Mouse (Mus musculus) spleen, embryonic (tissue): ENCODE results near the gene Ift172.

Experiments
- CTCF ChIA-PET: fragments of 350-600 bp; sonication (Branson Sonifier 250); formaldehyde crosslinking; loops from one replicate; lab custom pipeline; 2022; lab: Charles Lee

Gene Ift172

DNA sequence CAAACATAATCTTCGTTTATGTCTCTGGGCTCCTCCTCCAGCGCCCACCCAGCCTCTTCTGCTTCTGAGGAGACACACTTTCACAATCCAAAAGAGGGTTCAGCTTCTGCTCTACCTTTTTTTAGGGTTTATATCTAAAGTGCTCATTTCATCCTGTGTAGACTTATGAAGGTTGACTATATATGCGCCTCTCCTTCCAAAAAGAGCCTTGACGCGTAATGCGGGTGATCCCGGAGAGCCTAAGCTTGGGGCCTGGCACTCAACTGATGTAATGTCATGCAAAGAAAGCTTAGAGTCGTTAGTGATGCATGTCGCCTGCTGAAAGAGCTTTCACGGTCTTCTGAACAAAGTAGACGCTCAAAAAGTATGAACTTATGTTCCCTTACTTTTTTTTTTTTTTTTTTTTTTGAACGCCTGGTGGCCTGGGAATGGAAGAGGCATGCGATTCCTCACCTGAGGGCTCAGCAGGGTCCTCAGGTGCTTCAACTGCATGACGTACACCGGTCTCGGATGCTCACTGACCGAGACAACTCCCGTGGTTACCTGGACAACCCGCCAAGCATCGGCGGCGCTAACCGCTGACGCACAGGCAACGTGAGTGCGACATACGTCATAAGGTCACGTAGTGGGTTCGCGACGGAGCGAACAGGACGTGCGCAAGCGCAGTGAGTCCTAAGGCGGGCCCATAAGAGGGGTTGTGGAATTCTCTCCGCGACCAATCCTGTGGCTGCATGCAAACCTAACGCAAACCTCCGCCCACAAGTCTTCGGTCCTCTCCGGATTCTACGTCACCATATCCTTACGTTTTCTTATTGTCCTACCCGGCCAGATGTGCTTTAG is at the start of gene Ift172:
Gene Ift172, minus strand, starts transcription at position 596 of the 840 bp plus-strand sequence.
- CTCF ChIA-PET: interaction anchor here (0.6 to 0.9 kb wide), 6 partner anchors 11 to 236 kb away, joined by 3 to 19 read pairs (median 4); partner anchors contain the start of genes Cad, Gm29609 and Nrbp1

DNA sequence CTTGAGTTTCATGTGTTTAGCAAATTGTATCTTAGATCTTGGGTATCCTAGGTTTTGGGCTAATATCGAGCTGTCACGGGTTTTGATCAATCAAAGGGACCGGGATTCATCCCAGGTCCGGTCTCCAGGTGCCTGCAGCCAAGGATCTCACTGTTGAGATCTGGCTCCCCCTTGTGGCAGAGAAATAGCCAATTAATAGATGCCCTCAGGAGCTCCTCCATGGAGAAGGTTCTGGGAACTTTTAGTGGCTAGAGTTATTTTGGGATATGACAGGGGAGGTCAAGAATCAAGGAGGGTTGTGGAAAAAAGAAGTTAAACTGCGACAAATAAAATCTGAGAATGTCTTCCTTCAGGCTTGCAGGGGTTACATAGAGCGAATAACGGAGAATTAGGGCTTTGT is 37.3 kb upstream of the Ift172 start:
- CTCF ChIA-PET: interaction anchor here (0.9 to 1.3 kb wide), 2 partner anchors 109 to 245 kb away, joined by 3 read pairs; no protein-coding TSS in a partner anchor

DNA sequence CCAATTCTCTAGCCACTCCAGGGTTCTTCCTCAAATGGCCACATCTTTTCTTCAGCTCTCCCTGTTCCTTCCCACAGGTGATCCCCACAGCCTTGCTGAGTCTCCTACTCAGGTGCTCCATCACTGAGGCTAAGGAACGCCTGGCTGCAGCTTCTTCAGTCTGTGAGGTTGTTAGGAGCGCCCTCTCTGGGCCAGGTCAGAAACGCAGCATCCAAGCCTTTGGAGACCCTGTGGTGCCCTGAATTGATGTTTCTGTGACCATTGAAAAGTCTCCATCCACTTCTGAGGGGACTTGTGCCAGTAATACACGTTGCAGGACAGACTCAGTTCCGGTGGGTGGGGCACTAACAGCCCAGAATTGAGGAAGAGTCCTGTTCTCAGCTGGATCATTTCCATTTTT is 35.9 kb upstream of the Ift172 start:
- CTCF ChIA-PET: interaction anchor here (1.0 to 1.3 kb wide), 2 partner anchors 134 to 139 kb away, joined by 3 read pairs; no protein-coding TSS in a partner anchor

DNA sequence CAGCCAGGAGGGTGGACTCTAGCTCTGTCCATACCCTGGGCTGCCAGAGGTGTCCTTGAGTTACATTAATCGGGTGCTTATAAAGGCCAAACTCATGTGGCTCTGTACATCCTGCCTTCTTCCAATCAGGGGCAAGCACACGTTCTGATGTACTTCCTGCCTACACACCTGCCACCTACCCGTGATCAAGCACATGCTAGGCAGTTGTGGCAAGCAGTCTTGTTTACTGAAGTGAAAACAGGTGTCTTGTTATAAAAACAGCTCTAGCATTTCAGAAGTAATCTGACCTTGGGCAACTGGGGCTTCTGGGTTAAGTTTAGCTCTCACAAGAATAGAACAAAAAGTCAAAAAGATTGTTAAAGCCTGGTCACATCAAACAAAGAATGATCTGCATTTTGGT is 33.2 kb upstream of the Ift172 start:
- CTCF ChIA-PET: interaction anchor here (0.6 kb wide), 1 partner anchor 1616 kb away, joined by 3 read pairs; no protein-coding TSS in a partner anchor

DNA sequence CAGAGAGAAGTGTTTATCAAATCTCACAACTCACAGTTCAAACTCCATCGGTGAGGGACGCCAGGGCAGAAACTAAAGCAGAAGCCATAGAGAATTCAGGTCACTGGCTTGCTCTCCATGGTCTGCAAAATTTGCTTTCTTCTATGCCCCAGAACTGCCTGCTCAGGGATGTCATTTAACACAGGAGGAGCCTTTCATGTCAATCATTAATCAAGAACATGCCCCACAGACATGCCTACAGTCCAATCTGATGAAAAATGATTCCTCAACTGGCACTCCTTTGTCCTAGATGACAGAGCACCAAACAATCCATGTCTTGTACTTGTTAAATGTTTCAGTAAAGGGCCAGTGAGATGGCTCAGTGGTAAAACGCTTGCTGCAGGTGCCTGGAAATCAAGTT is 31.9 kb upstream of the Ift172 start:
- CTCF ChIA-PET: no interaction called here

DNA sequence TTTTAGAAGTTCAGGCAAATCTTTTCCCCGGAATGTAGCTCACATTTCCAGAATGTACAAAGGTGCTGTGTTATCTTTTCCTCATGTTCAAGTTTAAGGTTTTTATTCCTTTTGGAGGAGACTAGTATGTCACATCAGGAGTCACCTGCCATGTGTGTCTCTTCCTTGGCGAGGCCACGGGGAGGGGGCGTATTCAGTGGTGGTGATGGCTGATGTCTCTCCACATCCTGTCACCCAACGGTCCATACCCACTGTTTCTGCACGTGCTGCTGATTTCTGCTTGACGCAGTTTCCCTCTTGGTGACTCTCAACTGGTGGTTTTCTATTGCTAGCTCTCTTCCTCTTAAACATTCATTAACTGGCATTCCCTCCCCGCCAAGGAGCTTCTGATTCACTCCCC is 21.9 kb upstream of the Ift172 start:
- CTCF ChIA-PET: interaction anchor here (0.6 kb wide), 1 partner anchor 448 kb away, joined by 5 read pairs; no protein-coding TSS in a partner anchor

DNA sequence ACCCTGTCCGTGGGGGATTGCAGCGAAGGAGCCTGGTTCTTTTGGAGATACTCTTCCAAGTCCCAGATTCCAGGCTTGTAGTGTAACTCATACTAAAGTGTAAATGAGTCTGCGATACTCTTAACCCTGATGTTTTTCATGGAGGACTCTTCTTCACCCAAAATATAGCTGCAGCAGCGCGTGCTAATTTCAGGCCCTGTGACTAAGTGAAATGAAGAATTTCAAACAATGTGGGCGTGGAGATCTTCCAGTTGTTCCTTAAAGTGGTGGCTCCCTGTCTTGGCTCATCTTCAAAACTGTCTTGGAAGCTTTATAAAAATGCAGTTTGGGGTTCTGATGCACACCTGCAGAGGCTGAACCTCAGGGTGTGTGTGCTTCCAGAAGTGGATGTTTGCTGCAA is 12.2 kb upstream of the Ift172 start:
- CTCF ChIA-PET: no interaction called here

DNA sequence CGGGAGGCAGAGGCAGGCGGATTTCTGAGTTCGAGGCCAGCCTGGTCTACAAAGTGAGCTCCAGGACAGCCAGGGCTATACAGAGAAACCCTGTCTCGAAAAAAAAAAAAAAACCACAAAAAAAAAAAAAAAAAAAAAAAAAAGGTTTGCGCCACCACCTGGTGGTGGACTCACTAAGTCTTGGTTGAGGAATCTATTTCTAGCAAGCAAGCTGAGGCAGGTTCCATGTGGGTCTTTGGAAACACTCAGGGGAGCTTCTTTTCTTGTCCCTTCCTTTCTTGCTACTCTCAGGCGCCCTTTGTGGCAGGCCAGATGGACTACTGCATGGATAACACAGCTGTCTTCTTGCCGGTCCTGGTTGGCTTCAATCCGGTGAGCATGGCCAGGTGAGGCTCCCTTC is 10.9 kb upstream of the Ift172 start:
- CTCF ChIA-PET: no interaction called here

DNA sequence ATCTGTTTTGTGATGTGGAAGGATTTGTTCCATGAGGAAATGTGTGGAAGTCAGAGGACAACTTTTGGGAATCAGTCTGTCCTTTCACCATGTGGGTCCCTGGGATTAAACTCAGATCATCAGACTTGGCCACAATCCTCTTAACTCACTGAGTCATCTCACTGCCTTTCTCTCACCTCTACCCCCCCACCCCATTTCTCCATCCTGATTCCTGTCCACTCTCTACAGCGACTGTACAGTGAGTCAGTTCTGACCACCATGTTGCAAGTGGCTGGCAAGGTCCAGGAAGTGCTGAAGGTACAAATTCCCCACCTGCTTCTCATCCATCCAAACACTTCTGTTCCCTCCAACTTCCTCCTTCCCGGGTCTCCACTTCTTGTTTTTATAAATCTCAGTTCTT is 7.6 kb upstream of the Ift172 start:
- CTCF ChIA-PET: no interaction called here

DNA sequence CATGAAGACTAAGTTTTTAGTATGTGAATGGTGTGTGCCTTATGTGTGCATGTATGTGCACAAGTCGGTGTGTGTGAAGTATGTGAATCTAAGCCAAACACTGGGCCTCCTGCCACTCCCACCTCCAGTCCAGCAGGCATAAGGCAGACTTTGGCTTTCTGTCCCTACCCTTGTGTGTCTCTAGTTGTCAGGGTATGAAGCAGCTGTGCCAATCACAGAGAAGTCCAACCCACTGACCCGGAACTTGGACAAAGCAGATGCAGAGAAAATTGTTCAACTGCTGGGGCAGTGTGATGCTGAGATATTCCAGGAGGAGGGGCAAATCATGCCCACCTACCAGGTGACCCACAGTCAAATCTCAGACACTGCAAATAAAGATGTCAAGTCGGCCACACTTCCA is 7.1 kb upstream of the Ift172 start:
- CTCF ChIA-PET: no interaction called here

DNA sequence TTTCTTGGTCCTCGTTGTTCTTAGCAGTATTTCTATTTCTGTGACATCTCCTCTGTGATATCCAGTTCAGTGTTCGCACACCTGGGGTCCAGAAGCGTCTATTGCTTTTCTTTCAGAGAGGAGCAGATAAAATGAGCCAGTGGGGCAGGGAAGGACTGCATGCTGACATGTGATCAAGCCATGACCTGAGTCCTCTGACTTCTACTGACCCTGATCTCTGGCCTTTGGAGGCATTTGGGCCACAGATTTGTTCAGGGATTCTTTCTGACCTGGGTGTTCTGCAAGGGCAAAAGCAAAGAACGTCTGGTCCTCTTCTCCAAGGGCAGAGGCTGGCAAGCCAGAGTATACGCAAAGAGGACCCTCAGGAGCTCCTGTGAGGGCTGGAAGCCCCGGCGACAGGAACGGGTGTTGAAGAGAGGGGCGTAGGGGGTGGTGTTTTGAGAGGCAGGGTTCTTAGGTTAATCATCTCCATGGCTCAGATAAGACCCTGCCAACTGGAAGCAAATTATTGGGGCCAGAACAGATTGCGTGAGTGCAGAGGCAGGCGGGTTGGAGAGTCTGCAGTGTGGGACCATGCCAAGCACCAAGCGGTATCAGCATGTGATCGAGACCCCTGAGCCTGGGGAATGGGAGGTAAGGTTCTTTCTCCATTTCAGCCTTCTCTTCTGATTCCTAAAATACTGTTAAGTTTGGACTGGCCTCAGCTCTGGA is 6.3 kb upstream of the Ift172 start, which contains the start of gene Gckr:
Gene Gckr, plus strand, starts transcription at position 397 of the 711 bp plus-strand sequence.
- CTCF ChIA-PET: no interaction called here

DNA sequence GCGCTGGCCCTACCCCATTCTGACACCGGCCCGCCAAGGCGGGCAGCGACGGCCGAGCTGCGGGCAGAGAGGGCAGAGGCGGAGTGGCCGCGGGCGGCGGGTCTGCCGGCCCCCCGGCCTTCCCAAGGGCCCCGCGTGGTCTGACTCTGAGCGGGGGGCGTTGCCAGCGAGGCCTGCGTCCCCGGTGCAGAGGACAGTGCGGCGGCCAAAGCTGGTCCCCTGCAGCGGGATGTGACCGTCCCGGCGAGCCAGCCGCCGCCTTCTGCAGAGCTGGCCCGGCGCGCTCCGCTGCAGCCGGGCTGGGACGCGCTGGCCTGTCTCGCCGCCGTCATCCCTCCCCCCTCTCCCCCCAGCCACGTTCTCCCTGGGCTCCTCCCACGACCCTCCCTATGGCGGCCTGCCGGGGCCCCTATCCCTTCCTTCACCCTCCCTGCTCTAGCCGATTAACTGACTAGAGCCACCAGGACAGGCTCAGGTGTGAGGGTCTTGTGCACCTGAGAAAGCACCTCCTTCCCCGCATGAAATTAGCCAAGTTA is 4.8 kb upstream of the Ift172 start, which contains the start of gene Fndc4:
Gene Fndc4, minus strand, starts transcription at position 475 of the 536 bp plus-strand sequence.
- CTCF ChIA-PET: interaction anchor here (0.7 kb wide), 1 partner anchor 1368 kb away, joined by 6 read pairs; no protein-coding TSS in a partner anchor

DNA sequence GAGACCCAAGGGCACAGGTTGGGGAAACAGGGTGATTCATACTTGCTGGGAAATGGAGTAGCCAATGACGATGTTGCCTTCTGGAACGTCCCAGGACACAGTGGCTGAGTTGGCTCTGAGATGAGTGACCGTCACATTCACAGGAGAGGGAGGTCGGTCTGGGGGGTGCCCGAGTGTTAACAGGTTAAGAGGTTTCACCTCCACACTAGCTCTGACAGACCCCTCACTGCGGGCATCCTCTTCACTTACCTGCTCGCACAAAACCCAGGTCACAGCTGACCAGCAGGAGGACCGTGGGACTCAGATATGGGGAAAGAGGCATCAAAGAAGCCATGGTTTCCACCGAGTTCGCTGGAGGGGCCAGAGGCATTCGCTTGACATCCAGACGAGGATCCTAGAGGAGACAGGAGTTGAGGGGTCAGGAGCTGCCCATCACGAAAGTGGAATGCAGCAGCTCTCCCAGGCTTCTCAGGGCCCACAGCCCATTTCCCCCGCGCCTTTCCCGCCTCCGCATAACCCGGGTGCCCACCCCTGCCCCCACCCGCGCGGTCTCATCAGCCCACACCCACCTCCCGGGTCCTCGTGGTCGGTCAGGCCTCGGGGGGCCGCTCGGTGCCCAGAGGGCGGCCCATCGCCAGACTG is 4.2 kb upstream of the Ift172 start:
- CTCF ChIA-PET: interaction anchor here (0.7 kb wide), 1 partner anchor 1369 kb away, joined by 6 read pairs; no protein-coding TSS in a partner anchor

DNA sequence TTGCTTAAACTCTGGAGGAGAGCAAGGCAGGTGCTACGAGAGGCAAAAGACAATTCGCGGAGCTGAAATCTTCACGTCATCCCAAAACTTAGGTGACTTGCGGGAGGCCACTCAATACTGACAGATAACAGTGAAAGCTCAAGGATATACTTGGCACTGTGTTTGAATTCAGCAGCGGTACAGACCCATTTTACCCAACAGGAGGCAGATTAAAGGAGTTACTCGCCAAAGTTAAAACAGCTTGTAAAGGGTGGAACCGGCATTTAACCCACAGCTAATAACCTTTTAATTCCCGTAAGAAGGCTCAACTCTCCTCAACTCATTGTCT is 409 bp upstream of the Ift172 start:
- CTCF ChIA-PET: interaction anchor here (0.5 to 0.9 kb wide), 2 partner anchors 51 to 53 kb away, joined by 3 read pairs; partner anchors contain the start of gene Nrbp1

DNA sequence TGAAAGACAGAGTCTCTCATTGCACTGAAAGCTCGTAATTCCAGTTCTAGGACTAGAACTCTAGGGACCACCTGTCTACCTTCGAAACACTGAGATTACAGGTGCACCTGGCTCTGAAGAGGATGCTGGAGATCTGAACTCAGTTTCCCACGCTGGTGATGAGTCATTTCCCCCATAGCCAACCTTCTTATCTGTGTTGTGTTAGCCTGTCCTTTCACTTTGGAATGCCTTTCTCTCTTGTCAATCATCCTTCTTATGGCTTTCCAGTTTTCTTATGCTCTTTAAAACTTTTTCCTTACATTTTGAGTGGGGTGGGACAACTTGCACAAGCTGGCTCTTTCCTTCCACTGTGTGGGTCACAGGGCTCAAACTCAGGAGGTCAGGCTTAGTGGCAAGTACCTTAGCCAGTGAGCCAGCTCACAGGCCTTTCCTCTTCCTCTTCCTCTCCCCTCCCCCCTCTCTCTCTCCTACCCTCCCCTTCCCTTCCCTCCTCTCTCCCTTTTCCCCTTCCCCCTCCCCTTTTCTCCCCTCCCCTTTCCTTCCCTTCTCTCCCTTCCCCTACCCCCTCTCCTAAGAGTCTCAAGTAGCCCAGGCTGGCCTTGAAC is 1.2 kb downstream of the Ift172 start:
- CTCF ChIA-PET: interaction anchor here (0.6 kb wide), 1 partner anchor 33 kb away, joined by 3 read pairs; no protein-coding TSS in a partner anchor

DNA sequence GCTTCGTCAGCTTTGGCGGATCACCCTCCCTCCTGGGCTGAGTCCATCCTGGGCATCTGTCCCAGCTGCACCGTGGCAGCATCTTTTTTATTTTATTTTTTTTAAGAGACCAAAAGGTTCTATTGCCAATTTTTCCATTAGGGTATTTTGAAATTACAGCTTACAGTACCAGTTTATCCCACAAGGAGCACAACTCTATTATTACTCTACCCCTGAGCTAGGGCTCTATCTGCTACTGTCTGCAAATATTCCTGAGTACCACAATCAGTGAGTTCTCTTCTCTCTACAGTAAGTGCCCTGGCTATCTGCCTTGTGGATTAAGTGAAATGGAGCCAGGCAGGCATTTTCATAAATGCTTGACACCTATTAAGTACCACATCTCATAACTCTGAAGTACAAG is 2.3 kb downstream of the Ift172 start:
- CTCF ChIA-PET: interaction anchor here (0.5 kb wide), 1 partner anchor 17 kb away, joined by 4 read pairs; no protein-coding TSS in a partner anchor

DNA sequence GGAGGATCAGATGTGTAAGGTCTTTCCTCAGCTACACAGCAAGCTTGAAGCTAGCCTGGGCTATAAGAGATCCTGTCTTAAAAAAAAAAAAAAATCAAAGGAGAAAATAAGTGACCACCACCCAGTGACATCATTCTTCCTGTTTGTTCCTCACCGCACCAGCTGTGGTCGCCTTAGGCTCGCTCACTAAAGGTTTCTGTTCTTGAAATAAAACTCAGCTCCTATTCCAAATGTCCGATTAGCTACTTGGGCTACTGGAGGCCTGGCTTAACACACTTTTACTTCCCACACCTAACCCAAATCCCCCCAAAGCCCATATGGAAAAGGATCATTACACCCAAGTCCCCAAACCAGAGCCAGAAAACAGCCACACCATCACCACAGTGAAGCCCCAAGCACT is 2.7 kb downstream of the Ift172 start:
- CTCF ChIA-PET: interaction anchor here (0.5 kb wide), 1 partner anchor 17 kb away, joined by 4 read pairs; no protein-coding TSS in a partner anchor

DNA sequence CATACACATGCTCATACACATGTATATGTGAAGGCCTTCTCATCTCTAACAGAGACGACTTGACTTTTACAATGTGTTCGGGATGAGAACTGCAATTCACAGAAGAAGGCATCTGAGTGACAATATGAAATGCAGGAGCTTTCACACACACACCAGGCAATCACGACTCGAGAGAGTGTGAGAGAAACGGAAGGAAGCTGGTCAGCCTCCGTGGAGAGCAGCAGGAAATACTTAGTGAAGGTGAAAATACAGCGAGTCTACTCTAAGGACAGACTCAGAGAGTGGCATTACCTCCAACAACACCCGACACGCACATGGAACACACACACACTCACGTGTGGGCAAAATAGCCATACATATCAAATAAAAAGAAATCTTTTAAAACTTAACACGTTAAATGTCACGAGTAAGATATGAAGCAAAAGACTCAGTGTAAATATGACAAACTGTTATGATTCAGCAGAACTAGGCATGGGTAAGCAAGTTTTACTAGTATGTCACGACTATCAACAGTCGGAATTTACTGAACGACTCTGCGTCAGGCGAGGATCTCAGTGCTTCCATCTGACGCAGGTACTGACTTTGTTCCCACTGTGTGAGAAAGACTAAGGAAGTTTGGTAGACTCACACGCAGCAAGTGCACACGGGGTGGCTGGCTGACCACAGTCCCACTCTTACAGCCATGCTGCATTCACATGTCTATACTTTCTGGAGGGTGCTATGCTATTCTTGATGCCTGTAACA is 11.5 kb downstream of the Ift172 start:
- CTCF ChIA-PET: no interaction called here

DNA sequence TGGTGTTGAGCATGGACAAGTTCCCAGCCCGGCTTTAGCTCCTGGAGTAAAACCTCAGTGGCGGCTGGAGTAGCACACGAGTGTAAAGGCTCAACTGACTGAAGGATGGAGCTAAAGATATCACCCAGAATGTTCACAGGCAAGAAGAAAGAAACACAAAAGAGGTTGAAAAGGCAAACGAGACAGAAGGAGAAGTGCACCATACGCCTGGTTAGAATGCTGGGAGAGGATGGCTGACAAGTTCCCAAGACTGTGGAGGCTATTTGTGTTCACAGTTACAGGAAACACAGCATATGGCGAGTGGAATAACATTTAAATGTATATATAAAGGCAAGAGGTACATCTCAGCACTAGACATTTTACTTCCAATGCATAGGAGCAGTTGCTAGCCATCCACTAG is 17.9 kb downstream of the Ift172 start:
- CTCF ChIA-PET: no interaction called here

DNA sequence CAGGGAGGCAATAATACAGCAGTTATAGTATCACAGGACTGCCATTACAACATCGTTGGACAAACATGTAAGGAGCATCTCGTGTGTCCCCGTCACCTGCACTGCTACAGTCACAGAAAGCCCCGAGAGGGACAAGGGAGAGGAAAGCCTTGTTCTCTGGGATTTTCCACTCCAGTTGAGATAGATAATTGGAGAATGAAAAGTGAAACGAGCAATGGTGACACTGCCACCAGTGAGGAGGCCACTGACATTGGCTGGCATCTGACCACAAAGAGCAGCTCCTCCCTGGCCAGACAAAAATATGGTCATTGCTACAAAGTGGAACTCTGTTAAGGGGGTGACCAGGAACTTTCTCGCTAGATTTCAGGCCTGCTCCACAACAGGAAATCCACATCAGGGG is 23.2 kb downstream of the Ift172 start:
- CTCF ChIA-PET: no interaction called here
